Comparison of ENCODE assay signal across 12 mouse cellular contexts in genomic region chr4:119412791-119413190, GRCm38 (mm10). TPM values are rescaled to one million over a fixed set of nuclear protein-coding genes. Genes with fewer than 3 reads are reported as not detected.
DNase-seq lines count a peak whose midpoint lies in the region; ATAC-seq and TF ChIP-seq lines count a peak whose summit lies in the region.
"Had no signal": no experiment of that assay in that cellular context is flagged by ENCODE, and none has a peak within 500 bp of the region (broad histone marks: within the 10 kb centered on the region; RNA-seq: fewer than 3 reads in every experiment).

No protein-coding gene starts in this region.

- H3K36me3 ChIP-seq in heart, embryonic 14.5 days (ENCODE audit: control insufficient read depth, insufficient read depth, low read length) = no peaks in the 10 kb centered on the region
- no peaks in the 10 kb centered on the region for H3K36me3 ChIP-seq in lung, embryonic 16.5 days (ENCODE audit: control insufficient read depth, insufficient read depth, low read length)
- no peaks in the 10 kb centered on the region for H3K36me3 ChIP-seq in forebrain, postnatal 0 days (ENCODE audit: insufficient read depth)
- no peaks in the 10 kb centered on the region for H3K36me3 ChIP-seq in neural tube, embryonic 15.5 days

- TF ChIP-seq CTCF in forebrain, postnatal 0 days (IDR thresholded peaks at IDR 0.05; ENCODE audit: low read depth) = no peak

- 38% methylated on average over 6 of the region's 6 CpGs for WGBS in heart, embryonic 14.5 days
- WGBS in lung, embryonic 16.5 days = 47% methylated on average over 6 of the region's 6 CpGs
- 31% methylated on average over 6 of the region's 6 CpGs for WGBS in forebrain, postnatal 0 days
- WGBS in neural tube, embryonic 15.5 days = 37% methylated on average over 6 of the region's 6 CpGs

- H3K9me3 ChIP-seq in heart, embryonic 14.5 days (ENCODE audit: control insufficient read depth, low read length) = peaks cover 2% of the 10 kb centered on the region; the same call in 1 of the 2 replicates
- no peaks in the 10 kb centered on the region for H3K9me3 ChIP-seq in lung, embryonic 16.5 days (ENCODE audit: control insufficient read depth, low read length)
- no peaks in the 10 kb centered on the region for H3K9me3 ChIP-seq in forebrain, postnatal 0 days (ENCODE audit: low read length)
- no peaks in the 10 kb centered on the region for H3K9me3 ChIP-seq in neural tube, embryonic 15.5 days (replicated peaks)

- no peak for DNase-seq in heart, adult 8-10 months (ENCODE audit: low spot score)
- no peak for DNase-seq in lung, adult 18-20 months
- DNase-seq in forebrain, postnatal 0 days = peak; percentile 57
- no peak for DNase-seq in adrenal gland, postnatal 4 days (ENCODE audit: low spot score in 2 of 2)
- DNase-seq in left cerebral cortex, postnatal 25 days (ENCODE audit: low spot score in 2 of 2) = no peak
- DNase-seq: kidney, adult 2 months had no signal

- no peak for ATAC-seq in heart, embryonic 14.5 days (ENCODE audit: insufficient number of reproducible peaks, insufficient read depth, low FRiP score, low read depth)
- ATAC-seq in lung, embryonic 16.5 days (ENCODE audit: low read depth) = peak; percentile 74
- no peak for ATAC-seq in forebrain, postnatal 0 days
- ATAC-seq in neural tube, embryonic 15.5 days (ENCODE audit: low FRiP score) = peak; percentile 54
- ATAC-seq: CD4-positive, CD25-positive, alpha-beta regulatory T cell, adult 4 months had no signal

- H3K4me3 ChIP-seq in heart, embryonic 14.5 days (ENCODE audit: control insufficient read depth in 1 of 2, insufficient read depth in 1 of 2, low read depth in 1 of 2, low read length in 2 of 2) = no peak overlapping the region
- H3K4me3 ChIP-seq in lung, embryonic 16.5 days (ENCODE audit: low read length) = no peak overlapping the region
- no peak overlapping the region for H3K4me3 ChIP-seq in forebrain, postnatal 0 days (ENCODE audit: low read depth, low read length)
- no peak overlapping the region for H3K4me3 ChIP-seq in neural tube, embryonic 15.5 days (replicated peaks)
- H3K4me3 ChIP-seq: left cerebral cortex, adult 2 months had no signal

- intact Hi-C loops in left cerebral cortex, postnatal 25 days (cut with DNase I) = no loop called here

- no peaks in the 10 kb centered on the region for H3K27me3 ChIP-seq in heart, embryonic 14.5 days (ENCODE audit: control insufficient read depth, insufficient read depth, low read length)
- no peaks in the 10 kb centered on the region for H3K27me3 ChIP-seq in lung, embryonic 16.5 days (ENCODE audit: control insufficient read depth, insufficient read depth, low read depth, low read length)
- H3K27me3 ChIP-seq in forebrain, postnatal 0 days (ENCODE audit: insufficient read depth, low read length) = no peaks in the 10 kb centered on the region
- H3K27me3 ChIP-seq in neural tube, embryonic 15.5 days (replicated peaks) = no peaks in the 10 kb centered on the region

- H3K4me2 ChIP-seq in heart, embryonic 14.5 days (ENCODE audit: low read length) = peak overlapping the region; percentile 4; the same call in 1 of the 2 replicates
- 0 out of 2 replicates have a peak overlapping the region, but pooled peaks have one; percentile 17 for H3K4me2 ChIP-seq in lung, embryonic 16.5 days (ENCODE audit: low read depth, low read length)
- no peak overlapping the region for H3K4me2 ChIP-seq in forebrain, postnatal 0 days (ENCODE audit: low read depth)
- H3K4me2 ChIP-seq in neural tube, embryonic 15.5 days = peak overlapping the region; percentile 25

- peaks cover 7 to 16% of the 10 kb centered on the region in 2 experiments; a peak in 3 of 4 replicates for H3K4me1 ChIP-seq in heart, embryonic 14.5 days (ENCODE audit: control insufficient read depth in 2 of 2, insufficient read depth in 2 of 2, low read length in 2 of 2)
- peaks cover 8% of the 10 kb centered on the region; the same call in 1 of the 2 replicates for H3K4me1 ChIP-seq in lung, embryonic 16.5 days (replicated peaks; ENCODE audit: control insufficient read depth, insufficient read depth, low read length)
- H3K4me1 ChIP-seq in forebrain, postnatal 0 days (ENCODE audit: insufficient read depth) = no peaks in the 10 kb centered on the region
- H3K4me1 ChIP-seq in neural tube, embryonic 15.5 days = peaks cover 28% of the 10 kb centered on the region

- no peak overlapping the region for H3K9ac ChIP-seq in heart, embryonic 14.5 days (ENCODE audit: low read length)
- no peak overlapping the region for H3K9ac ChIP-seq in lung, embryonic 16.5 days (ENCODE audit: low read length)
- H3K9ac ChIP-seq in forebrain, postnatal 0 days = no peak overlapping the region
- no peak overlapping the region for H3K9ac ChIP-seq in neural tube, embryonic 15.5 days (replicated peaks)

- H3K27ac ChIP-seq in heart, embryonic 14.5 days (replicated peaks in 1 of 2; ENCODE audit: control insufficient read depth in 1 of 2, insufficient read depth in 1 of 2, low read depth in 2 of 2, low read length in 2 of 2) = 0 out of 4 replicates have a peak overlapping the region, but pooled peaks of 1 of the 2 experiments have one; percentile 19
- H3K27ac ChIP-seq in lung, embryonic 16.5 days (ENCODE audit: low read length) = peak overlapping the region; percentile 53
- no peak overlapping the region for H3K27ac ChIP-seq in forebrain, postnatal 0 days (ENCODE audit: low read depth, low read length)
- H3K27ac ChIP-seq in neural tube, embryonic 15.5 days (replicated peaks) = peak overlapping the region; percentile 29; the same call in 1 of the 2 replicates
- H3K27ac ChIP-seq: left cerebral cortex, adult 2 months had no signal

RNA-seq across cellular contexts. Expression of gene Ccdc30, which starts 2.5 kb away (rescaled TPM):
- 4.0 and 4.6 TPM in 2 replicates for polyA plus RNA-seq in heart, embryonic 14.5 days (2014; fragmentation: Nextera tagmentation; extraction: Ambion mirVana)
- total RNA-seq in heart, adult 8-10 months (2022) = 1 to 10 TPM in 1 of 4 experiments, under 1 TPM in 2, not detected in 1; 0.19 to 1.3 (median 0.44) TPM
- 6.1 and 9.3 TPM in 2 replicates for polyA plus RNA-seq in lung, embryonic 16.5 days (2015; fragmentation: Nextera tagmentation; extraction: Ambion mirVana)
- total RNA-seq in forebrain, postnatal 0 days (2014; rRNA removed) = 15.1 and 16.7 TPM in 2 replicates
- polyA plus RNA-seq in forebrain, postnatal 0 days (2015; fragmentation: Nextera tagmentation; extraction: Ambion mirVana) = 19.2 and 23.0 TPM in 2 replicates
- polyA plus RNA-seq in neural tube, embryonic 15.5 days (2015; fragmentation: Nextera tagmentation; extraction: Ambion mirVana) = 20.2 and 22.0 TPM in 2 replicates
- 10 to 100 TPM; 11.8 to 14.0 TPM for total RNA-seq in adrenal gland, postnatal 4 days (2021)
- 10 to 100 TPM; 16.3 to 16.9 TPM for total RNA-seq in left cerebral cortex, postnatal 25 days (2021)
- total RNA-seq: gastrocnemius, adult 18-20 months had no signal

RNA-seq across cellular contexts. Expression of gene Ppcs, which starts 9.4 kb away (rescaled TPM):
- 31.5 and 35.7 TPM in 2 replicates for polyA plus RNA-seq in heart, embryonic 14.5 days (2014; fragmentation: Nextera tagmentation; extraction: Ambion mirVana)
- 10 to 100 TPM in 3 of 4 experiments, 1 to 10 TPM in 1; 6.2 to 13.3 (median 11.9) TPM for total RNA-seq in heart, adult 8-10 months (2022)
- polyA plus RNA-seq in lung, embryonic 16.5 days (2015; fragmentation: Nextera tagmentation; extraction: Ambion mirVana) = 31.5 and 33.9 TPM in 2 replicates
- total RNA-seq in forebrain, postnatal 0 days (2014; rRNA removed) = 13.5 and 16.3 TPM in 2 replicates
- 20.6 and 20.9 TPM in 2 replicates for polyA plus RNA-seq in forebrain, postnatal 0 days (2015; fragmentation: Nextera tagmentation; extraction: Ambion mirVana)
- 21.8 and 28.5 TPM in 2 replicates for polyA plus RNA-seq in neural tube, embryonic 15.5 days (2015; fragmentation: Nextera tagmentation; extraction: Ambion mirVana)
- 10 to 100 TPM; 31.4 to 36.9 TPM for total RNA-seq in adrenal gland, postnatal 4 days (2021)
- total RNA-seq in left cerebral cortex, postnatal 25 days (2021) = 1 to 10 TPM; 4.7 to 5.2 TPM

RNA-seq across cellular contexts. Expression of gene Zmynd12, which starts 9.8 kb away (rescaled TPM):
- 0.31 and 0.45 TPM in 2 replicates for polyA plus RNA-seq in heart, embryonic 14.5 days (2014; fragmentation: Nextera tagmentation; extraction: Ambion mirVana)
- not detected for total RNA-seq in heart, adult 8-10 months (2022)
- 2.0 and 2.1 TPM in 2 replicates for polyA plus RNA-seq in lung, embryonic 16.5 days (2015; fragmentation: Nextera tagmentation; extraction: Ambion mirVana)
- 0.33 and 0.77 TPM in 2 replicates for total RNA-seq in forebrain, postnatal 0 days (2014; rRNA removed)
- 0.82 and 1.1 TPM in 2 replicates for polyA plus RNA-seq in forebrain, postnatal 0 days (2015; fragmentation: Nextera tagmentation; extraction: Ambion mirVana)
- polyA plus RNA-seq in neural tube, embryonic 15.5 days (2015; fragmentation: Nextera tagmentation; extraction: Ambion mirVana) = 0.44 and 0.46 TPM in 2 replicates
- total RNA-seq in adrenal gland, postnatal 4 days (2021) = 1 to 10 TPM; 2.5 to 5.1 TPM
- total RNA-seq in left cerebral cortex, postnatal 25 days (2021) = under 1 TPM in 1 of 2 experiments, not detected in 1; 0.25 TPM
- total RNA-seq: gastrocnemius, adult 18-20 months had no signal

Comparison
In these comparisons a context has a peak if more than half of its experiments do, and no peak if none do; other contexts are left out.
1. ATAC-seq: peak in lung, embryonic 16.5 days (single experiment) and neural tube, embryonic 15.5 days (single experiment); none in heart, embryonic 14.5 days (single experiment) and forebrain, postnatal 0 days (single experiment).